Mouse (Mus musculus) intestine, postnatal 0 days (tissue): ENCODE data around the gene Mylk2. TPM values are rescaled to one million over a fixed set of nuclear protein-coding genes. Genes with fewer than 3 reads are reported as not detected.

Experiments
- ATAC-seq: fragments of 200-750 bp; cut with Nextera tagmentation; 2 replicates; pipeline ENCODE4 v1.8.0; 2017; ENCODE audit warnings: mild to moderate bottlenecking, moderate TSS enrichment, moderate library complexity
- H3K27ac ChIP-seq: fragments of 300-500 bp; sonication (generic); 2 replicates; pipeline ENCODE4 v1.5.1; 2014; ENCODE audit warnings: mild to moderate bottlenecking, low read depth, low read length, moderate library complexity
- H3K27me3 ChIP-seq: fragments of 300-500 bp; sonication (generic); replicated peaks from 2 replicates; pipeline ENCODE4 v1.6.1; 2014; ENCODE audit warnings: low read length, mixed read lengths; ENCODE audit not compliant: control insufficient read depth, insufficient read depth
- H3K36me3 ChIP-seq: fragments of 300-500 bp; sonication (generic); 2 replicates; pipeline ENCODE4 v1.6.1; 2014; ENCODE audit warnings: mild to moderate bottlenecking, moderate library complexity; ENCODE audit not compliant: control insufficient read depth, insufficient read depth
- H3K4me1 ChIP-seq: fragments of 300-500 bp; sonication (generic); replicated peaks from 2 replicates; pipeline ENCODE4 v1.6.1; 2014; ENCODE audit warnings: antibody characterized with exemption, low read length, mixed read lengths; ENCODE audit not compliant: control insufficient read depth, insufficient read depth
- H3K4me2 ChIP-seq: fragments of 300-500 bp; sonication (generic); replicated peaks from 2 replicates; pipeline ENCODE4 v1.6.1; 2014; ENCODE audit warnings: low read depth, mild to moderate bottlenecking, moderate library complexity
- H3K4me3 ChIP-seq: fragments of 300-500 bp; sonication (generic); 2 replicates; pipeline ENCODE4 v1.5.1; 2014; ENCODE audit warnings: low read depth, low read length
- H3K9ac ChIP-seq: fragments of 300-500 bp; sonication (generic); 2 replicates; pipeline ENCODE4 v1.6.1; 2014; ENCODE audit warnings: mild to moderate bottlenecking, low read depth, low read length
- H3K9me3 ChIP-seq: fragments of 300-500 bp; sonication (generic); 2 replicates; pipeline ENCODE4 v1.6.1; 2016; ENCODE audit warnings: mixed run types; ENCODE audit not compliant: control insufficient read depth
- CTCF ChIP-seq: sonication (generic); IDR thresholded peaks from 2 replicates; pipeline ENCODE4 v1.5.1; 2016; ENCODE audit warnings: low read depth, mild to moderate bottlenecking, control low read depth, antibody characterized with exemption, moderate library complexity
- WGBS: fragments of 180-500 bp; shearing (Covaris S2); extraction: QIAGEN DNeasy Blood & Tissue Kit; methylation state at CpG from one replicate; pipeline ENCODE4 v1.1.7; 2014; 5-methylcytosine and 5-hydroxymethylcytosine counted together
- polyA plus RNA-seq: library from polyadenylated mRNA; unstranded; fragments of >200 nt; fragmentation: Nextera tagmentation; extraction: Ambion mirVana; gene quantifications from 2 replicates; pipeline ENCODE4 v1.2.1, GENCODE M21; 2015

Gene Mylk2
- polyA plus RNA-seq, 1 experiment from 2014 or later: not detected

DNA sequence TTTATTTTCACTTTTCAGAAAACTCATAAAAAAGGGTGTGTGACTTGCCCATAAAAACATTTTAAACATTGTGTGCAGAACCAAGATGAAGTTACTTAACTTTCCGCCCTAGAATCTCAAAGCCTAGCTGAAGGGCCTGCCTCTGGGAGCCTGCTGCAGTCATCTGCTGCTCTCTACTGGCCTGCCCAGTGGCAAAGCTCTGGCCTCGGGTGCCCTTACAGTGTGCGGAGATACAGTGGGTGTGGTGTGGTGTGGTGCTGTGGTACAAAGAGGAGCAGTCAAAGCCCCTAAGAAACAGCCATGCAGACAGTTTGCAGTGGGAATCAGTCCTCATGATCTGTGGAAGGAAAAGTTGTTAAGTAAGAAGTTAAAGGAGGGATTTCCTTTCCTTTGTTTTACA lies 23.9 kb upstream of the Mylk2 start:
- ATAC-seq: no peak
- H3K9me3 ChIP-seq: no peaks in the 10 kb centered on the region
- H3K36me3 ChIP-seq: peaks cover 61% of the 10 kb centered on the region
- no peak overlapping the region for H3K4me3 ChIP-seq
- no peak overlapping the region for H3K9ac ChIP-seq
- peak; percentile 26 for TF ChIP-seq CTCF
- no peaks in the 10 kb centered on the region for H3K27me3 ChIP-seq
- 85% methylated on average over 3 of the region's 3 CpGs for WGBS
- H3K4me2 ChIP-seq: no peak overlapping the region
- H3K27ac ChIP-seq: no peak overlapping the region
- no peaks in the 10 kb centered on the region for H3K4me1 ChIP-seq

DNA sequence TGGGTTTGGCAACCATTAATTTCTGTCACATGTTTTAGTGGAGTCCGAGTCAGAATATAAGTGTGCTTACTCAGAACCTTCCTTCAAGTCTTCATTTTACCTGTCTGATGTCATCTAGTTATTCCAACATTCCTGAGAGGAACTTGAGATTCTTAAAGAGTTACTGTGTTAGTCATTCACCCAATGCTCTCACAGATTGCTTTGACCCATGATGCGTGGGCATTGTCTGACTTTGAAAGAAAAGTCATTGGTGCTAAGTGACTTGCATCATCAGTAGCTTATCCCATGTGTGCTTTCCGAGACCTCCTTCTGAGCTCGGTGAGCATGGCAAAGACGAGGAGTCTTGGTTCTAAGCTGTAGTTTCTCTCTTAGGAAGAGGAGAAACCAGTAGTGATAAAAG lies 22.4 kb upstream of the Mylk2 start:
- Histone ChIP-seq H3K9me3 (no peaks in the 10 kb centered on the region), H3K36me3 (peaks cover 70% of the 10 kb centered on the region), H3K27me3 (no peaks in the 10 kb centered on the region), H3K27ac (no peak overlapping the region; the same call in 1 of the 2 replicates), H3K4me1 (no peaks in the 10 kb centered on the region), H3K4me2 (no peak overlapping the region), H3K4me3 (no peak overlapping the region), H3K9ac (no peak overlapping the region)
- no peak for TF ChIP-seq CTCF
- ATAC-seq: no peak
- 95% methylated on average over 5 of the region's 5 CpGs for WGBS

DNA sequence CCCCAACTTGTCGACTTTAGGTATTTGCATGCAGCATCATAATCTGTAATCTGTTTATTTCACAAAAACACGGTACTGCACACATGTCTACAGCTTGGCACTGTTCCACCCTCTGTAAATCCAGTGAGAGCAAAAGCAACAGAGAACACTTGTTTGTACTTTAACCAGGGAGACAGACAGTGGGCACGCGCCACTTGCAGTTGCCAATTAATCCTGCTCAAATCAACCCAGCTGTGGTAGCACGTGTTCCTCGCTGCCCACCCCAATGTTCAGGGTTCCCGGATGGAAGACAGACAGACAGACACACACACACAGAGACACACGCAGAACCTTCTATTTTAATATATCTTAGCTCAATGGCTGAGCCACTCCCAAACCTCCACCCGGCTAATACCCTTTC lies 15.3 kb upstream of the Mylk2 start:
- ATAC-seq: no peak
- H3K36me3 ChIP-seq: peaks cover 43% of the 10 kb centered on the region
- H3K9me3 ChIP-seq: no peaks in the 10 kb centered on the region
- H3K4me1 ChIP-seq: no peaks in the 10 kb centered on the region
- no peaks in the 10 kb centered on the region for H3K27me3 ChIP-seq
- no peak overlapping the region for H3K9ac ChIP-seq
- no peak for TF ChIP-seq CTCF
- no peak overlapping the region for H3K4me3 ChIP-seq
- H3K27ac ChIP-seq: no peak overlapping the region
- H3K4me2 ChIP-seq: no peak overlapping the region
- 86% methylated on average over 9 of the region's 9 CpGs for WGBS

GRCm38 (mm10) chr2:152896926-152897325 lies 14.2 kb upstream of the Mylk2 start:
- TF ChIP-seq CTCF: no peak
- 94% methylated on average over 3 of the region's 3 CpGs for WGBS

GRCm38 (mm10) chr2:152899011-152899410 lies 12.1 kb upstream of the Mylk2 start:
- no peak overlapping the region for H3K4me3 ChIP-seq
- no peak overlapping the region for H3K9ac ChIP-seq
- H3K27me3 ChIP-seq: no peaks in the 10 kb centered on the region
- no peaks in the 10 kb centered on the region for H3K9me3 ChIP-seq
- WGBS: 80% methylated on average over 6 of the region's 6 CpGs
- no peak overlapping the region for H3K4me2 ChIP-seq
- no peaks in the 10 kb centered on the region for H3K4me1 ChIP-seq
- H3K36me3 ChIP-seq: peaks cover 13% of the 10 kb centered on the region
- TF ChIP-seq CTCF: no peak
- H3K27ac ChIP-seq: no peak overlapping the region
- no peak for ATAC-seq

More at GRCm38 (mm10) chr2:152896926-152897325, 14.2 kb upstream of the Mylk2 start:
- no peaks in the 10 kb centered on the region for H3K27me3 ChIP-seq
- H3K4me3 ChIP-seq: no peak overlapping the region
- no peak for ATAC-seq
- no peak overlapping the region for H3K9ac ChIP-seq
- H3K9me3 ChIP-seq: no peaks in the 10 kb centered on the region
- H3K27ac ChIP-seq: no peak overlapping the region
- no peaks in the 10 kb centered on the region for H3K4me1 ChIP-seq
- peaks cover 34% of the 10 kb centered on the region for H3K36me3 ChIP-seq
- H3K4me2 ChIP-seq: no peak overlapping the region

DNA sequence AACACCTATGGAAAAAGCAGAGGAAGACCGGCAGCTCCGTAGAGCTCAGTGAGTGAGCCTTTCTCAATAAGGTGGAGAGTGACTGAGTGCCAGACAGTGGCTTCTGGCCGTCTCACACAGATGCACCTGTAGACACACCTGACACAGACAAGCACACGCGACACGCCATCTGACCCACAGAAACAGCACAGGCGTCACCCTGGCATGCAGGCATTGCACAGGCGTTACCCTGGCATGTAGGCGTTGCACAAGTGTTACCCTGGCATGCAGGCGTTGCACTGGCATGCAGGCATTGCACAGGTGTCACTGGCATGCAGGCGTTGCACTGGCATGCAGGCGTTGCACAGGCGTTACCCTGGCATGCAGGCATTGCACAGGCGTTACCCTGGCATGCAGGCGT lies 9.9 kb upstream of the Mylk2 start:
- H3K36me3 ChIP-seq: no peaks in the 10 kb centered on the region
- H3K4me2 ChIP-seq: no peak overlapping the region
- WGBS: 89% methylated on average over 15 of the region's 15 CpGs
- no peak overlapping the region for H3K9ac ChIP-seq
- ATAC-seq: no peak
- no peak for TF ChIP-seq CTCF
- H3K4me3 ChIP-seq: no peak overlapping the region
- H3K27me3 ChIP-seq: no peaks in the 10 kb centered on the region
- H3K27ac ChIP-seq: no peak overlapping the region
- no peaks in the 10 kb centered on the region for H3K4me1 ChIP-seq
- no peaks in the 10 kb centered on the region for H3K9me3 ChIP-seq

GRCm38 (mm10) chr2:152902658-152903057 lies 8.5 kb upstream of the Mylk2 start:
- no peaks in the 10 kb centered on the region for H3K27me3 ChIP-seq
- H3K9me3 ChIP-seq: no peaks in the 10 kb centered on the region
- no peak overlapping the region for H3K9ac ChIP-seq
- no peak overlapping the region for H3K27ac ChIP-seq
- H3K36me3 ChIP-seq: no peaks in the 10 kb centered on the region
- no peak overlapping the region for H3K4me3 ChIP-seq
- H3K4me2 ChIP-seq: no peak overlapping the region
- no peak for ATAC-seq
- no peak for TF ChIP-seq CTCF
- H3K4me1 ChIP-seq: no peaks in the 10 kb centered on the region
- 54% methylated on average over 3 of the region's 3 CpGs for WGBS
